Mouse (Mus musculus) lung, postnatal 0 days (tissue): Measurements from ENCODE around the gene Nat8f6. TPM values are rescaled to one million over a fixed set of nuclear protein-coding genes. Genes with fewer than 3 reads are reported as not detected.
"Not testable (repeated sequence)": the region's sequence is repeated elsewhere in the genome, so short reads cannot be mapped to it uniquely, and the experiment has no call there.

Source experiments
- ATAC-seq: fragments of 200-750 bp; cut with Nextera tagmentation; 2 replicates; pipeline ENCODE4 v1.8.0; 2017; ENCODE audit warnings: moderate library complexity
- DNase-seq: peaks from one replicate; pipeline ENCODE4 v3.0.0-alpha.2; 2016; ENCODE audit warnings: low spot score
- H3K27ac ChIP-seq: fragments of 300-500 bp; sonication (generic); 2 replicates; pipeline ENCODE4 v1.5.1; 2014; ENCODE audit warnings: antibody characterized with exemption, mild to moderate bottlenecking, low read length, mixed read lengths
- H3K27me3 ChIP-seq: fragments of 300-500 bp; sonication (generic); replicated peaks from 2 replicates; pipeline ENCODE4 v1.6.1; 2014; ENCODE audit warnings: low read length, mixed read lengths; ENCODE audit not compliant: insufficient read depth
- H3K36me3 ChIP-seq: fragments of 300-500 bp; sonication (generic); 2 replicates; pipeline ENCODE4 v1.6.1; 2014; ENCODE audit warnings: low read length, mixed read lengths; ENCODE audit not compliant: insufficient read depth
- H3K4me1 ChIP-seq: fragments of 300-500 bp; sonication (generic); 2 replicates; pipeline ENCODE4 v1.6.1; 2014; ENCODE audit warnings: antibody characterized with exemption, low read depth, low read length, mixed read lengths; ENCODE audit not compliant: insufficient read depth
- H3K4me2 ChIP-seq: fragments of 300-500 bp; sonication (generic); replicated peaks from 2 replicates; pipeline ENCODE4 v1.6.1; 2014; ENCODE audit warnings: low read depth, mild to moderate bottlenecking, low read length, moderate library complexity, mixed read lengths
- H3K4me3 ChIP-seq: fragments of 300-500 bp; sonication (generic); 2 replicates; pipeline ENCODE4 v1.5.1; 2014; ENCODE audit warnings: low read depth, low read length
- H3K9ac ChIP-seq: fragments of 300-500 bp; sonication (generic); replicated peaks from 2 replicates; pipeline ENCODE4 v1.6.1; 2014; ENCODE audit warnings: low read depth, mild to moderate bottlenecking
- H3K9me3 ChIP-seq: fragments of 300-500 bp; sonication (generic); 2 replicates; pipeline ENCODE4 v1.6.1; 2016; ENCODE audit warnings: low read length, mixed read lengths
- CTCF ChIP-seq: IDR thresholded peaks from 2 replicates; pipeline ENCODE4 v1.5.1; 2016; ENCODE audit warnings: antibody characterized with exemption, mild to moderate bottlenecking
- EP300 ChIP-seq: IDR thresholded peaks from 2 replicates; pipeline ENCODE4 v1.6.1; 2016; ENCODE audit warnings: antibody characterized with exemption, mild to moderate bottlenecking, control low read depth
- WGBS: fragments of 180-500 bp; shearing (Covaris S2); extraction: QIAGEN DNeasy Blood & Tissue Kit; methylation state at CpG from one replicate; pipeline ENCODE4 v1.1.7; 2014; 5-methylcytosine and 5-hydroxymethylcytosine counted together
- polyA plus RNA-seq: library from polyadenylated mRNA; unstranded; fragments of >200 nt; fragmentation: Nextera tagmentation; extraction: Ambion mirVana; gene quantifications from 2 replicates; pipeline ENCODE4 v1.2.1, GENCODE M21; 2015

The Nat8f6 gene
- not detected in 2 replicates for polyA plus RNA-seq

DNA sequence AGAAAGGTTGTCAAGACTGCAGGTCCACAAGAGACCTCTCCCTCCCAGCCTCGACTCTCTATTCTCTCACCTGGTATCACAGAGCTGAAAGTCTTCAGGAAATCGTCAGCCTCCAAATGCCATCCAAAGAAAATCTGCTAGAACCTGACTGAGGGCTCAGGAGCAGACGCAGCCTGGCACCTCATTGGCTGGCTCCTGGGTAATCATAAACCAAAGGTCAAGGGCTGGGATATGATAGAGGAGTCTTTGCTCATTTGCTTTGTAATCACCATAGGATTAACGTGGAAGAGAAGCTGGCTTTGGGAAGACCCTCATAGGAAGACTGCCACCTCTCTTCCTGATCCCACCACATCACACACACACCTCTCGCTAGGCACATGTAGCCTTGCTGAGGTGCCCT is at the start of gene Nat8f6, which contains the start of gene Nat8f5:
TSS of gene Nat8f6 (minus strand) at position 118 of the 400 bp plus-strand sequence.
TSS of gene Nat8f5 (minus strand) at position 136 of the 400 bp plus-strand sequence.
- WGBS = 79% methylated on average over 5 of the region's 5 CpGs
- H3K9me3 ChIP-seq = no peaks in the 10 kb centered on the region
- H3K4me3 ChIP-seq = no peak within 1 kb of the TSS
- no peaks in the 10 kb centered on the region for H3K27me3 ChIP-seq
- no peaks in the 10 kb centered on the region for H3K36me3 ChIP-seq
- no peak for DNase-seq
- no peaks in the 10 kb centered on the region for H3K4me1 ChIP-seq
- H3K4me2 ChIP-seq = no peak within 1 kb of the TSS
- no peak for ATAC-seq
- H3K9ac ChIP-seq = no peak within 1 kb of the TSS
- no peak for TF ChIP-seq EP300
- no peak for TF ChIP-seq CTCF
- no peak within 1 kb of the TSS for H3K27ac ChIP-seq

DNA sequence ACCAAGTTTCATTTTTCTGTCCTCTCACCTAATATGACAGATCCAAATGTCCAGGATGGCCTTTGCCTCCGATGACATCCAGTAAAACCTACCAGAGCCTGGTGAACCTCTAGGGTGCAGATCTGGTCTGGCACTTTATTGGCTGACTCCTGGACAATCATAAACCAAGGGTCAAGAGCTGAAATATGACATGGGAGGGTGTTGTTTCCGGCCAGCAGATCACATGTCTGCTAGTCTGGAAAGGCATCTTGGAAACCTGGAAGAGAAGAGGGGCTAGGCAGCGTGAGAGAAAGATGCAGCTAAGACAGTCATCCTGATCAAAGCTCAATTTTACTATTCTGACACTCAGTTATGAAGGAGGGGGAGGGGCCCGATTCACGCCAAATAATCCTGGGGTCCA is 48.3 kb upstream of the Nat8f6 start, which contains the start of gene Nat8f2:
TSS of gene Nat8f2 (minus strand) at position 153 of the 400 bp plus-strand sequence.
- not testable (repeated sequence) for H3K4me3 ChIP-seq, H3K4me2 ChIP-seq, ATAC-seq, H3K9me3 ChIP-seq, H3K27ac ChIP-seq, DNase-seq, H3K27me3 ChIP-seq, H3K4me1 ChIP-seq, H3K36me3 ChIP-seq, H3K9ac ChIP-seq
- WGBS = 53% methylated on average over 5 of the region's 5 CpGs

DNA sequence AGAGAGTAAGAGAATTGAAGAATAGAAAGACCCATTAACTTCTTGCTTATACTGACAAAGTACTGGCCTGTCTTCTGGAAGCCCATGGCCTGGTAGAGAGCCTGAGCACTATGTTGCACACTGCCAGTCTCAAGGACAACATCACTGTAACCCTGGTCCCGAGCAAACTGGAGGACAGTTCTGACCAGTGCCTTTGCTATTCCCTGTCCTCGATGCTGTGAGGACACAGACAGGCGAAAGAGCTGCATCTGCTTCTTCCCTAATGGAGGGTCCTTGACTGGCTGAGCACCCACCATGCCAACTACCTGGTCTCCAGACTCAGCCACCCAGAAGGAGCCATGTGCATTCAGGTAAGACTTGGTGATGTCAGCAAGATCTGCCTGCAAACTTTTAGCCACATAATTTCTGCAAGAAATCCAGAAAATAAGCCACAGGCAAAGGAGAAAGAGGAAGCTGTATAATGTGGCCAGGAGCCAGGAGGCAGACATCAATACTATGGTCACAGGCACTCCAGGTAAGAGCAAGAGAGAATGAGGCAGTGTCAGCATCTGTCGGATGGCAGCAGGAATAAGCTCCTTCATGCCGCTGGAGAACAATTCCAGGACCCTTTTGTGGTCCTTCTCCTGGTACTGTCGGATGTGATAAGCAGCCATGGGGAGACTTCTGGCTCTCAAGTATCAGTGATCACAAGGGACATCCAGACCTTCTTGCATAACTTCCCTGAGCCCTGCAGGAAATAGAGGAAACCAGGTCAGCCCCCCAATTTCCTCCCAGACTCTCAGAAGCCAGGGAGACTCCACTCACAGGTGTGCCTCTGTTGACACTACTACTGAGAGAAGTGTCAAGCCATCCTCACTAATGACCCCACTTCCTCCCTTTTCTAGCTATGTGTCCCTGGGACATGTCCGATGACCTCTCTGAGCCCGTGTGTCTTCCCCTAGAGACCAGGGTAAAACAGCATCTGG is 47.3 kb upstream of the Nat8f6 start:
- Histone ChIP-seq H3K9me3 (no peaks in the 10 kb centered on the region), H3K36me3 (no peaks in the 10 kb centered on the region), H3K4me3 (no peak overlapping the region), H3K4me1 (no peaks in the 10 kb centered on the region), H3K4me2 (no peak overlapping the region), H3K27me3 (no peaks in the 10 kb centered on the region), H3K27ac (no peak overlapping the region), H3K9ac (no peak overlapping the region)
- no peak for ATAC-seq
- no peak for TF ChIP-seq EP300
- TF ChIP-seq CTCF = no peak
- no peak for DNase-seq
- 66% methylated on average over 8 of the region's 8 CpGs for WGBS

DNA sequence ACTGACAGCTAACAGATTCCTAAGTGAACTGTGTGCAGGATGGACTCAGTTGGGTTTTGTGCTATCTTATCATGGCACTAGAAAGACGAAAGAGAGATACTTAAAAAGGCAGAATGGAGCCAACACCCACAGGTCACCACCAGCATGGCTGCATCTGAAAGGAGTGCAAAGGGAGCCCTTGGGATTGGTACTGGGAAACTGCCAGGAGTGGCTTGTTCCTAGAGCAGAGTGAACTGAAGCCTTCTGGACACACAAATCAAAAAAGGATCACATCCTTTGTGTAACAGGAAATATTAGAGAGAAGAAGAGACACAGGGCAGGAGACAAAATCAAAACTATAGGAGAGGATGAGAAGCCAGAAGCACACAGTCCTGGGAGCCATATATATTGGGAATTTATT is 46.2 kb upstream of the Nat8f6 start:
- 77% methylated on average over 1 of the region's 1 CpGs for WGBS
- DNase-seq, H3K36me3 ChIP-seq, H3K4me2 ChIP-seq, ATAC-seq, H3K4me3 ChIP-seq, H3K4me1 ChIP-seq, H3K9ac ChIP-seq, H3K9me3 ChIP-seq, H3K27me3 ChIP-seq, H3K27ac ChIP-seq: not testable (repeated sequence)

DNA sequence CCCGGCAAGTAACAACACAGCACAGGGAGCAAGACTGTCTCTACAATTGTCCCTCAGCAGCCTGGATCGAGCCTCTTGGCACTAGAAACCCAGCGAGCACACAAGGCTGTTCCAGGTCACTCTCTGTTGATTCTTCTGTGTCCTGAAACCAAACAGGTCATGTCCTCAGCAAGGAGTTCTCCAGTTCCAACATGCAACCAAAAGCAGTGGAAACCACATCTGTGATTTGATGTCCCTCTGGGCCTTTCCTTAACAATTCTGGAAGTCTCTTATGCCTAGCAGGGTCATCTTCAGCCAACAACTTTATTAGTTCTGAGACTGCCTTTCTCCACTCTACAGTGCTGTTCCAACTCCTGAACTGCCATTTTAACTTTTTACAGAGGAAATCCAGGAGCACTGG is 45.4 kb upstream of the Nat8f6 start:
- not testable (repeated sequence) for H3K9ac ChIP-seq, H3K4me2 ChIP-seq, H3K27ac ChIP-seq, H3K9me3 ChIP-seq, H3K36me3 ChIP-seq, ATAC-seq, H3K4me1 ChIP-seq, H3K27me3 ChIP-seq, H3K4me3 ChIP-seq, DNase-seq
- 80% methylated on average over 3 of the region's 3 CpGs for WGBS

DNA sequence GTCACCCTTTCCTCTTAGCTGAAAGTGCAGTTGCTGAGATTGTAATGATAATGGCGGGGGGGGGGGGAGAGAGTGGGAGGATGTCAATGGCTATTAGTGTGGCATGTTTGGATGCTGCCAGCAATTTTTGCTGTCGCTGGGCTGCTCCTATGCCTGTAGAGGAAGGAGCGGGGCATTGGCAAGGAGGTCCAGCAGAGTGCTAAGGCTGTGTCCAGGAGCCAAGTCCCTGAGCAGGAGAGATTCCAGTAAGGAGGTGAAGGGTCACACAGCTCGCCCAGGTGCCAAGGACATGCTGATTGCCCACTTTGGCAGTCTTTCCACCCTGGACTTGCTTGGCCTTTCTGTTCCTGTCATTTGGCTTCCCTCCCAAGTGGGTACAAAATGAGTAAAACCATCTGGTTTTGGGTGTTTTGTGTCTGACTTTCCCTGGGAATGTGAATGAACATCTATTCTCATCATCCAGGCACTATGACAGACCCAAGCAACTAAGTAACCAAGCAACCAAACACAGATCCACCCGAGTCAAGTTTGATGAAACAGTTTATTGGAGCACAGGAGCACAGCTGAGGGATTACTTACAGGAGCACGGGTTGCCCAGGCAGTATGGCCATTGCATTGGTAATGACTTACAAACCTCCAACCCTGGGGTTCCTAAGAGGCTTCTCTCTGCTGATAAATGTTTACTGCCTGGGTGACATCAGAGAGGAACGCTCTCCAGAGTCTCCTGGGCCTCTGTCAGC is 44.3 kb upstream of the Nat8f6 start:
- H3K4me2 ChIP-seq, ATAC-seq, H3K36me3 ChIP-seq, H3K27me3 ChIP-seq, H3K4me1 ChIP-seq, H3K27ac ChIP-seq, H3K9ac ChIP-seq, H3K4me3 ChIP-seq, DNase-seq, H3K9me3 ChIP-seq: not testable (repeated sequence)
- 59% methylated on average over 6 of the region's 7 CpGs for WGBS
